Mouse (Mus musculus): ENCODE data around the gene Ddah1. TPM values are rescaled to one million over a fixed set of nuclear protein-coding genes. Genes with fewer than 3 reads are reported as not detected.

Gene Ddah1
- polyA plus RNA-seq, 1 experiment from 2014 or later = 39.4 TPM

- no peak overlapping the region for H3K27ac ChIP-seq
- H3K9me3 ChIP-seq = no peaks in the 10 kb centered on the region
- no peaks in the 10 kb centered on the region for H3K36me3 ChIP-seq
- WGBS = 74% methylated on average over 3 of the region's 3 CpGs
- H3K4me1 ChIP-seq = peaks cover 13% of the 10 kb centered on the region
- H3K27me3 ChIP-seq = no peaks in the 10 kb centered on the region
- H3K4me3 ChIP-seq = no peak overlapping the region
- H3K4me2 ChIP-seq = no peak overlapping the region
- H3K9ac ChIP-seq = no peak overlapping the region
- no peak for ATAC-seq (ENCODE audit: insufficient number of reproducible peaks, insufficient read depth, low FRiP score, low TSS enrichment, low read depth)
These were observed 31.8 kb downstream of the Ddah1 start for GRCm38 (mm10) chr3:145790233-145790632.

DNA sequence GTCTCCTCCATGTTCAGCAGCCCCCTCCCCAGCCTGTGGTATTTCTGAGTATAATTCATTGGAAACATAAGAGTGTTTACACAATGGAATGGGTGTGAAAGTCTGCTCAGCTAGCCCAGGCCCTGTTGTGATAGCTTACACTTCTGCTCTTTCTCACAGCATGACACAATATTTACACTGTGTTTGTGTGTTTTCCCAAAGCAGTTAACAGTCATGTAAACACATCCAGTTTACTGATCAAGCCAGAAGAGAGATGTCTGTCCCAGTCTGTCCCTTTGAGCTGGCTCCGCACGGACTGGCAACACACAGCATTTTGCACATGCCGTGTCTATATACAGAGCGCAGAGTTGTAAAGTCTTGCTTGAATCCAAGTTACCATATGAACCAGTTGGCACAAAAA is 32.2 kb downstream of the Ddah1 start:
- no peaks in the 10 kb centered on the region for H3K27me3 ChIP-seq
- H3K4me2 ChIP-seq = no peak overlapping the region
- no peaks in the 10 kb centered on the region for H3K9me3 ChIP-seq
- no peak for ATAC-seq (ENCODE audit: insufficient number of reproducible peaks, insufficient read depth, low FRiP score, low TSS enrichment, low read depth)
- H3K36me3 ChIP-seq = no peaks in the 10 kb centered on the region
- no peak overlapping the region for H3K4me3 ChIP-seq
- peaks cover 17% of the 10 kb centered on the region for H3K4me1 ChIP-seq
- H3K9ac ChIP-seq = no peak overlapping the region
- no peak overlapping the region for H3K27ac ChIP-seq
- 87% methylated on average over 4 of the region's 4 CpGs for WGBS

DNA sequence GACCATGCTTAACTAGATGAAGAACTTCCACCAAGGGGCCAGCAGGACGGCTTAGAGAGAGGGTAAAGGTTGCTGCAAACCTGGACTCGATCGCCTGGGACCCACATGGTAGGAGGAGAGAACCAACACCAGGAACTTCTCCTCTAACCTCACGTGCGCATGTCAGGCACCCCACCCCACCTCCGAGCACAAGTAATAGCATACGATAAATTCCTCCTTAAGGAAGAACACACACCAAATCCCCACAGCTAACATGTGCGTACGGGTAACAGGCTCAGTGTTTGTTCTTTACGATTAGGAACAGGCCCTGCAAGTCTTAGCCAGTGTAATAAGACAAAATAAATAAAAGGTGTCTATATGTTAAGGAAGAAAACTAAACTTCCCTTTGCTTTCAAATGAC is 35.9 kb downstream of the Ddah1 start:
- Histone ChIP-seq H3K9me3 (no peaks in the 10 kb centered on the region), H3K27ac (no peak overlapping the region), H3K4me1 (peaks cover 39% of the 10 kb centered on the region), H3K4me2 (no peak overlapping the region), H3K27me3 (no peaks in the 10 kb centered on the region), H3K36me3 (no peaks in the 10 kb centered on the region), H3K9ac (no peak overlapping the region), H3K4me3 (no peak overlapping the region)
- 52% methylated on average over 10 of the region's 10 CpGs for WGBS
- no peak for ATAC-seq (ENCODE audit: insufficient number of reproducible peaks, insufficient read depth, low FRiP score, low TSS enrichment, low read depth)

GRCm38 (mm10) chr3:145795896-145796295 is 37.4 kb downstream of the Ddah1 start:
- Histone ChIP-seq H3K9ac (no peak overlapping the region), H3K4me3 (no peak overlapping the region), H3K27me3 (no peaks in the 10 kb centered on the region), H3K4me2 (peak overlapping the region; percentile 30; the same call in 1 of the 2 replicates), H3K4me1 (peaks cover 43% of the 10 kb centered on the region), H3K27ac (peak overlapping the region; percentile 78), H3K36me3 (no peaks in the 10 kb centered on the region), H3K9me3 (no peaks in the 10 kb centered on the region)
- ATAC-seq (ENCODE audit: insufficient number of reproducible peaks, insufficient read depth, low FRiP score, low TSS enrichment, low read depth) = no peak
- 36% methylated on average over 7 of the region's 7 CpGs for WGBS

DNA sequence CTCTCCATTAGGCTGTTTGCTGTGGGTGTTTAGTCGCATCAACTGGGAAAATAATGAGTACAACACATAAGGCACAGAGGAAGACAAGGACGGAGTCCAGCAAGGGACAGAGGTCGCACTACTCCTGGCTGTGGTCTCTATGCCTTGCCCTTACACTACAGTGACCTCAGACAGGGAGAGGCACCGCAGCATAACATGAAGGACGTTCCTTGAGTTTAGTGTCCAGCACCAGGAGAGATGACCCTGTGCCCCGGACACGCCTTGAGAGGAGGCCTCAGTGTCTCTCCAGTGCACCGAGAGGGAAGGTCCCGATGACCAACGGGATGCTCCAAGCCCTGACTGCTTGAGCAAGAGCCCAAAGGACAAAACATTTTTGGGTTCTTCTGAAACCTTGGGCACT is 39.6 kb downstream of the Ddah1 start:
- no peaks in the 10 kb centered on the region for H3K27me3 ChIP-seq
- H3K4me2 ChIP-seq = no peak overlapping the region
- no peak for ATAC-seq (ENCODE audit: insufficient number of reproducible peaks, insufficient read depth, low FRiP score, low TSS enrichment, low read depth)
- 73% methylated on average over 10 of the region's 10 CpGs for WGBS
- no peak overlapping the region for H3K4me3 ChIP-seq
- H3K27ac ChIP-seq = no peak overlapping the region
- H3K4me1 ChIP-seq = peaks cover 38% of the 10 kb centered on the region
- no peak overlapping the region for H3K9ac ChIP-seq
- H3K9me3 ChIP-seq = no peaks in the 10 kb centered on the region
- H3K36me3 ChIP-seq = no peaks in the 10 kb centered on the region

DNA sequence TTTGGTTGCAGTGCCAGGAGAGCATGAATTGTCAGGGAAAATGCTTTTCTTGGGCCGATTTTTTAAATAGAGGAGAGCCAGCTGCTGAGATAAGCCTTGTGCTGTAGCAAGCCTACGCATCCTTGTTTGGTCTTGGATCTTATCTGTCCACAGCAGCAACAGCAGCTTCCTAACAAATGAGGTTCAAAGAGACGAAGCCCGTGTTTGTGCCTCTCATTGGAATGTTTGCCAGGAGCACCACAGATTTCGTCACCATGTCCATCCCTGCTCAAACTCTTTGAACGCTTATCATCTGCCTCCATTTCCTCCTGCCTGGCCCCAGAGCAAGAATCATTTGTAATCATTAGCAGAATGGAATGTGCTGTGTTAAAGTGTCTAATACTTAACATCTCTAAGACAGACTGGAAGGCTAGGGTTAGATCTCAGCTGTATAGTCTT is 40.3 kb downstream of the Ddah1 start:
- Histone ChIP-seq H3K36me3 (no peaks in the 10 kb centered on the region), H3K27ac (no peak overlapping the region), H3K9ac (no peak overlapping the region), H3K9me3 (no peaks in the 10 kb centered on the region), H3K4me2 (no peak overlapping the region), H3K4me3 (no peak overlapping the region), H3K27me3 (no peaks in the 10 kb centered on the region), H3K4me1 (peaks cover 38% of the 10 kb centered on the region)
- 29% methylated on average over 6 of the region's 6 CpGs for WGBS
- ATAC-seq (ENCODE audit: insufficient number of reproducible peaks, insufficient read depth, low FRiP score, low TSS enrichment, low read depth) = no peak

GRCm38 (mm10) chr3:145799365-145799764 is 40.9 kb downstream of the Ddah1 start:
- Histone ChIP-seq H3K27me3 (no peaks in the 10 kb centered on the region), H3K4me3 (no peak overlapping the region), H3K36me3 (no peaks in the 10 kb centered on the region), H3K9ac (no peak overlapping the region), H3K4me1 (peaks cover 35% of the 10 kb centered on the region), H3K27ac (no peak overlapping the region), H3K4me2 (no peak overlapping the region), H3K9me3 (no peaks in the 10 kb centered on the region)
- WGBS = 68% methylated on average over 3 of the region's 3 CpGs
- no peak for ATAC-seq (ENCODE audit: insufficient number of reproducible peaks, insufficient read depth, low FRiP score, low TSS enrichment, low read depth)

DNA sequence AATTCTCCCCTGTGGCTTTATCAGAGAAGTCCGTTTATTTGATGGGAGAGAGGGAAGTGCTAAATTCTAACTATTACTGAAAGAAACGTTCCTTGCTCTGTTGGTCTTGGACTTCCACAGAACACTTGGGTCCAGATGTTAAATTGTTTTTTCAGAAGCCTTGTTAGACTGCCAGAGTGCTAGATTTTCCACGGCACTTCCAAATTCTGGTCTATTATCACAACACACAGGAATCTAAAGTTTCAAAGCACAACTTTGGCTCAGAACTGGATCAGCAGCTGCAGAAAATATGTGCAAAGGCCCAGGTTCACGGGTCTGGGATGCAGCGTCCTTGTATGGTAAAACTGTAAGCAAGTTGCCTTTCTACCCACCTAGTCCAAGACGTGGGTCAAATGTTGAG is 43.6 kb downstream of the Ddah1 start:
- H3K27ac ChIP-seq = no peak overlapping the region
- no peak overlapping the region for H3K9ac ChIP-seq
- no peaks in the 10 kb centered on the region for H3K36me3 ChIP-seq
- no peak for ATAC-seq (ENCODE audit: insufficient number of reproducible peaks, insufficient read depth, low FRiP score, low TSS enrichment, low read depth)
- H3K9me3 ChIP-seq = no peaks in the 10 kb centered on the region
- no peak overlapping the region for H3K4me3 ChIP-seq
- 57% methylated on average over 6 of the region's 6 CpGs for WGBS
- H3K4me1 ChIP-seq = peaks cover 42% of the 10 kb centered on the region
- no peaks in the 10 kb centered on the region for H3K27me3 ChIP-seq
- H3K4me2 ChIP-seq = no peak overlapping the region

DNA sequence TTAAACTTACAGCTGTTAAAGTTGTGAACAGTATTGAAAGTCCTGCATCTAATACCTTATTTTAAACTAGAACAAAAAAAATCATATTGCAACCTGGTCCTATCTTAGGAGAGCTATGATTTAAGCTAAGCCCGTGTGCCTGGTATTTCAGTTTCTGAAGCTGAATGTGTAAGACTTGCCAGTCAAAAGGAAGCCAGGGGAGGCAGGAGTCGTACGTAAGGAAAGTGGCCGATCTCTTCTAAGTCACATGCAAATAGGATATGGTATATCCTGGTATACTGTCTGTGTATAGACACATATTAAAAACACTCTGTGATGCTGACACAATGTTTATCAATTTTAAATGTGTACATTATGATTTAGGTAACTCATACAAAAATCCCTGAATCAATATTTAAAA is 47.4 kb downstream of the Ddah1 start:
- ATAC-seq (ENCODE audit: insufficient number of reproducible peaks, insufficient read depth, low FRiP score, low TSS enrichment, low read depth) = no peak
- no peaks in the 10 kb centered on the region for H3K27me3 ChIP-seq
- WGBS = 15% methylated on average over 4 of the region's 4 CpGs
- no peak overlapping the region for H3K9ac ChIP-seq
- no peaks in the 10 kb centered on the region for H3K36me3 ChIP-seq
- no peak overlapping the region for H3K4me3 ChIP-seq
- no peak overlapping the region for H3K27ac ChIP-seq
- H3K4me2 ChIP-seq = no peak overlapping the region
- peaks cover 17% of the 10 kb centered on the region for H3K4me1 ChIP-seq
- H3K9me3 ChIP-seq = no peaks in the 10 kb centered on the region

DNA sequence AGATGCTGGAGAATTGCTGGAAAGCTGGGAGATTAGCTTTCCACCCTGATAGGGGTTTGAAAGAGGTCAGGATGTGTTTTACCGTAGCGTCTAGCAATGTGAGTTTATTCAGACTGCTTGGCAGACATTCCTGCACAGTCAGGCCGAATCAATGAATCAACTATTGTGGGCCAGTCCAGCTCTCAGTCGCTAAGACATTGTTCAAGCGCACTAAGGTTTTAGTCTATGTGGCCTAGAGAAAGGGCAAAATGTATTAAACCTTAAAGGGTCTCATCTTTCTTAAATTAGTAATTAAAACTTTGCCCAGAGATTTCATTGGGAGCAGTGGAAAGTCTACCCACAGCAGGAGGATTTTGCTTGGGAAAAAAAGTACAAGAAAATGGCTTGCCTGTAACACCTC is 48.0 kb downstream of the Ddah1 start:
- Histone ChIP-seq H3K4me3 (no peak overlapping the region), H3K27ac (no peak overlapping the region), H3K27me3 (no peaks in the 10 kb centered on the region), H3K9ac (no peak overlapping the region), H3K9me3 (no peaks in the 10 kb centered on the region), H3K36me3 (no peaks in the 10 kb centered on the region), H3K4me2 (peak overlapping the region; percentile 29), H3K4me1 (peaks cover 17% of the 10 kb centered on the region)
- WGBS = 19% methylated on average over 5 of the region's 5 CpGs
- ATAC-seq (ENCODE audit: insufficient number of reproducible peaks, insufficient read depth, low FRiP score, low TSS enrichment, low read depth) = no peak

- no peak for ATAC-seq (ENCODE audit: insufficient number of reproducible peaks, insufficient read depth, low FRiP score, low TSS enrichment, low read depth)
- Histone ChIP-seq H3K9ac (no peak overlapping the region), H3K4me2 (no peak overlapping the region), H3K36me3 (no peaks in the 10 kb centered on the region), H3K27ac (no peak overlapping the region), H3K27me3 (no peaks in the 10 kb centered on the region), H3K9me3 (no peaks in the 10 kb centered on the region), H3K4me1 (peaks cover 7% of the 10 kb centered on the region), H3K4me3 (no peak overlapping the region)
- 84% methylated on average over 1 of the region's 1 CpGs for WGBS
These were observed 58.3 kb downstream of the Ddah1 start for GRCm38 (mm10) chr3:145816807-145817206.

- Histone ChIP-seq H3K4me2 (no peak overlapping the region), H3K9me3 (no peaks in the 10 kb centered on the region), H3K36me3 (no peaks in the 10 kb centered on the region), H3K4me3 (no peak overlapping the region), H3K27ac (no peak overlapping the region), H3K27me3 (no peaks in the 10 kb centered on the region), H3K4me1 (peaks cover 7% of the 10 kb centered on the region), H3K9ac (no peak overlapping the region)
- WGBS = 65% methylated on average over 6 of the region's 6 CpGs
- no peak for ATAC-seq (ENCODE audit: insufficient number of reproducible peaks, insufficient read depth, low FRiP score, low TSS enrichment, low read depth)
These were observed 58.8 kb downstream of the Ddah1 start for GRCm38 (mm10) chr3:145817276-145817675.

GRCm38 (mm10) chr3:145820439-145820838 is 62.0 kb downstream of the Ddah1 start:
- no peak overlapping the region; the same call in 1 of the 2 replicates for H3K27ac ChIP-seq
- 68% methylated on average over 2 of the region's 2 CpGs for WGBS

More at GRCm38 (mm10) chr3:145820439-145820838, 62.0 kb downstream of the Ddah1 start:
- H3K27me3 ChIP-seq = no peaks in the 10 kb centered on the region
- no peaks in the 10 kb centered on the region for H3K9me3 ChIP-seq
- ATAC-seq (ENCODE audit: insufficient number of reproducible peaks, insufficient read depth, low FRiP score, low TSS enrichment, low read depth) = no peak
- H3K36me3 ChIP-seq = no peaks in the 10 kb centered on the region
- no peak overlapping the region for H3K9ac ChIP-seq
- no peak overlapping the region for H3K4me2 ChIP-seq
- peaks cover 7% of the 10 kb centered on the region for H3K4me1 ChIP-seq
- no peak overlapping the region for H3K4me3 ChIP-seq
